Mouse (Mus musculus) left cerebral cortex, adult 18-20 months (tissue): ENCODE data around the gene Ly6g5c. TPM values are rescaled to one million over a fixed set of nuclear protein-coding genes. Genes with fewer than 3 reads are reported as not detected.
A peak's percentile ranks its signal among the peaks of the same experiment; 100 is the strongest.
"Not testable (repeated sequence)": the region's sequence is repeated elsewhere in the genome, so short reads cannot be mapped to it uniquely, and the experiment has no call there.

Experiments used
- DNase-seq, 2 experiments: peaks; one replicate each; pipeline ENCODE4 v3.0.0; 2021 to 2022; ENCODE audit warnings: low spot score in 2 of 2, mixed read lengths in 1 of 2
- total RNA-seq, 2 experiments: library from RNA; stranded (reverse); gene quantifications; 2 replicates each; pipeline ENCODE4 v1.2.3; 2021

The Ly6g5c gene
- total RNA-seq, 2 experiments from 2014 or later, result not detected

- peak in 1 of 2 experiments; percentile 41 for DNase-seq
Measured at GRCm38 (mm10) chr17:35105740-35106389, 2.2 kb upstream of the Ly6g5c start.

- no peak for DNase-seq
Measured at GRCm38 (mm10) chr17:35106522-35106921, 1.6 kb upstream of the Ly6g5c start.

GRCm38 (mm10) chr17:35111774-35112173 lies 3.7 kb downstream of the Ly6g5c start:
- DNase-seq, result no peak

- no peak for DNase-seq
Measured at GRCm38 (mm10) chr17:35115046-35116019, 7.3 kb downstream of the Ly6g5c start, which contains the start of gene Ly6g5b. Gene Ly6g5b, minus strand, starts transcription at chr17:35115428.

GRCm38 (mm10) chr17:35120745-35121142 lies 12.7 kb downstream of the Ly6g5c start:
- no peak for DNase-seq

- DNase-seq, result peak; percentile 93 to 98
Measured at GRCm38 (mm10) chr17:35121143-35121799, 13.2 kb downstream of the Ly6g5c start, which contains the start of gene Gpank1. Gene Gpank1, plus strand, starts transcription at chr17:35121455.

- DNase-seq, result peak; percentile 52 to 68
Measured at GRCm38 (mm10) chr17:35121871-35122303, 13.8 kb downstream of the Ly6g5c start, which contains the start of gene Csnk2b. Gene Csnk2b, minus strand, starts transcription at chr17:35122053.

- not testable (repeated sequence) for DNase-seq
Measured at GRCm38 (mm10) chr17:35123287-35123686, 15.2 kb downstream of the Ly6g5c start.

GRCm38 (mm10) chr17:35124261-35124896 lies 16.3 kb downstream of the Ly6g5c start:
- DNase-seq, result not testable (repeated sequence)

- no peak for DNase-seq
Measured at GRCm38 (mm10) chr17:35125081-35125480, 17.0 kb downstream of the Ly6g5c start.

- DNase-seq, result no peak
Measured at GRCm38 (mm10) chr17:35125578-35125977, 17.5 kb downstream of the Ly6g5c start.

GRCm38 (mm10) chr17:35126206-35126611 lies 18.1 kb downstream of the Ly6g5c start, which contains the start of gene D17H6S53E:
Gene D17H6S53E, plus strand, starts transcription at chr17:35126373.
- DNase-seq, result peak; percentile 59 to 75

GRCm38 (mm10) chr17:35127017-35127416 lies 18.9 kb downstream of the Ly6g5c start:
- no peak for DNase-seq

GRCm38 (mm10) chr17:35128996-35129395 lies 20.9 kb downstream of the Ly6g5c start:
- no peak for DNase-seq

GRCm38 (mm10) chr17:35131038-35131437 lies 23.0 kb downstream of the Ly6g5c start:
- no peak for DNase-seq

- DNase-seq, result no peak
Measured at GRCm38 (mm10) chr17:35131500-35132173, 23.6 kb downstream of the Ly6g5c start, which contains the start of gene Apom. Gene Apom, minus strand, starts transcription at chr17:35132050.

- DNase-seq, result no peak
Measured at GRCm38 (mm10) chr17:35132174-35132560, 24.1 kb downstream of the Ly6g5c start.

- no peak for DNase-seq
Measured at GRCm38 (mm10) chr17:35133517-35133916, 25.4 kb downstream of the Ly6g5c start.

- peak; percentile 94 for DNase-seq
Measured at GRCm38 (mm10) chr17:35134801-35135590, 26.9 kb downstream of the Ly6g5c start, which contains the start of gene Bag6. Gene Bag6, plus strand, starts transcription at chr17:35135178.
